ENCODE assay signal across 5 mouse cellular contexts in genomic region chr7:132662831-132663230, GRCm38 (mm10). TPM values are rescaled to one million over a fixed set of nuclear protein-coding genes. Genes with fewer than 3 reads are reported as not detected.
A peak's percentile ranks its signal among the peaks of the same experiment; 100 is the strongest.
DNase-seq lines count a peak whose midpoint lies in the region; ATAC-seq and TF ChIP-seq lines count a peak whose summit lies in the region.
"Not testable (repeated sequence)": the region's sequence is repeated elsewhere in the genome, so short reads cannot be mapped to it uniquely, and the experiment has no call there.

No protein-coding gene starts in this region.

- WGBS in lung, adult 2 months = 53% methylated on average over 6 of the region's 6 CpGs
- 46% methylated on average over 6 of the region's 6 CpGs for WGBS in lung, embryonic 15.5 days
- WGBS in lung, postnatal 0 days = 49% methylated on average over 6 of the region's 6 CpGs

- H3K9me3 ChIP-seq in lung, embryonic 15.5 days; lung, postnatal 0 days (ENCODE audit: low read length): not testable (repeated sequence)

- not testable (repeated sequence) for TF ChIP-seq CTCF in lung, adult 2 months (IDR thresholded peaks at IDR 0.05; ENCODE audit: insufficient read depth, low read length); lung, postnatal 0 days (IDR thresholded peaks at IDR 0.05)

- peak overlapping the region; percentile 89 for H3K27ac ChIP-seq in lung, embryonic 15.5 days
- peak overlapping the region; percentile 81 for H3K27ac ChIP-seq in lung, postnatal 0 days (ENCODE audit: low read length)

- TF ChIP-seq EP300 in lung, postnatal 0 days (IDR thresholded peaks at IDR 0.05) = peak; percentile 51; the same call in 1 of the 2 replicates

- H3K36me3 ChIP-seq in lung, embryonic 15.5 days; lung, postnatal 0 days (ENCODE audit: insufficient read depth, low read length): not testable (repeated sequence)

- ATAC-seq in lung, embryonic 15.5 days (ENCODE audit: borderline replicate concordance, extremely low read depth, low FRiP score, low TSS enrichment) = peak; percentile 27; the same call in 1 of the 2 replicates
- peak; percentile 82 for ATAC-seq in lung, postnatal 0 days

- peaks cover 17% of the 10 kb centered on the region for H3K4me1 ChIP-seq in lung, adult 2 months (ENCODE audit: control insufficient read depth, insufficient read depth, low read length)
- H3K4me1 ChIP-seq in lung, embryonic 15.5 days = peaks cover 55% of the 10 kb centered on the region
- H3K4me1 ChIP-seq in lung, postnatal 0 days (ENCODE audit: insufficient read depth, low read depth, low read length) = peaks cover 23% of the 10 kb centered on the region

- peak; percentile 45 for DNase-seq in lung, adult 2 months
- DNase-seq in lung, postnatal 0 days (ENCODE audit: low spot score) = peak; percentile 73
- peak; percentile 81 for DNase-seq in lung, postnatal 25 days (ENCODE audit: low spot score)
- peak; percentile 52 to 64 for DNase-seq in lung, postnatal 4 days

- H3K27me3 ChIP-seq in lung, embryonic 15.5 days; lung, postnatal 0 days (replicated peaks; ENCODE audit: insufficient read depth, low read length): not testable (repeated sequence)

- not testable (repeated sequence) for H3K4me2 ChIP-seq in lung, embryonic 15.5 days; lung, postnatal 0 days (replicated peaks; ENCODE audit: low read depth, low read length)

- not testable (repeated sequence) for H3K9ac ChIP-seq in lung, embryonic 15.5 days; lung, postnatal 0 days (replicated peaks; ENCODE audit: low read depth)

- not testable (repeated sequence) for H3K4me3 ChIP-seq in lung, adult 2 months (replicated peaks; ENCODE audit: extremely low read depth, low read depth, low read length); lung, embryonic 15.5 days; lung, postnatal 0 days (ENCODE audit: low read depth, low read length)

- not testable (repeated sequence) for TF ChIP-seq POLR2A in lung, adult 2 months (IDR thresholded peaks at IDR 0.05; ENCODE audit: borderline replicate concordance, extremely low read depth, low read depth, low read length)

RNA-seq across cellular contexts. Expression of gene Lhpp, which starts 52.4 kb away (rescaled TPM):
- 12.4 and 17.1 TPM in 2 replicates for polyA plus RNA-seq in lung, adult 2 months (2012; rRNA removed)
- polyA plus RNA-seq in lung, embryonic 15.5 days (2015; fragmentation: Nextera tagmentation; extraction: Ambion mirVana) = 19.1 and 20.8 TPM in 2 replicates
- polyA plus RNA-seq in lung, postnatal 0 days (2015; fragmentation: Nextera tagmentation; extraction: Ambion mirVana) = 5.9 and 7.6 TPM in 2 replicates
